ENCODE assay signal across 8 mouse cellular contexts in genomic region chr19:6401951-6402350, GRCm38 (mm10). TPM values are rescaled to one million over a fixed set of nuclear protein-coding genes. Genes with fewer than 3 reads are reported as not detected.
DNase-seq lines count a peak whose midpoint lies in the region; ATAC-seq and TF ChIP-seq lines count a peak whose summit lies in the region.

No protein-coding gene starts in this region.

- H3K9ac ChIP-seq in kidney, embryonic 15.5 days: peak overlapping the region; percentile 37; the same call in 1 of the 2 replicates

- no peaks in the 10 kb centered on the region for H3K9me3 ChIP-seq in kidney, embryonic 15.5 days (replicated peaks)

- TF ChIP-seq POLR2A in cerebellum, adult 2 months (IDR thresholded peaks at IDR 0.05; ENCODE audit: borderline replicate concordance, insufficient read depth, low read length): no peak

- peaks cover 27% of the 10 kb centered on the region for H3K27me3 ChIP-seq in kidney, embryonic 15.5 days
- H3K27me3 ChIP-seq in cerebellum, adult 2 months (ENCODE audit: control insufficient read depth, insufficient read depth, low read length): no peaks in the 10 kb centered on the region

- DNase-seq in adrenal gland, adult 2 months: peak; percentile 58
- DNase-seq in adrenal gland, postnatal 4 days (ENCODE audit: low spot score in 2 of 2): no peak
- peak; percentile 73 to 83 for DNase-seq in heart, adult 9 months (ENCODE audit: low spot score in 2 of 2)
- peak; percentile 77 for DNase-seq in lung, postnatal 10 days
- no peak for DNase-seq in cerebellum, postnatal 25 days
- DNase-seq in cerebellum, adult 2 months: no peak
- DNase-seq in T-cell, adult 2 months (ENCODE audit: low spot score): no peak

- no peak for ATAC-seq in kidney, embryonic 15.5 days (replicated peaks; ENCODE audit: low FRiP score)

- peak overlapping the region; percentile 54 for H3K4me3 ChIP-seq in kidney, embryonic 15.5 days (replicated peaks)
- no peak overlapping the region for H3K4me3 ChIP-seq in cerebellum, adult 2 months (replicated peaks; ENCODE audit: insufficient read depth, low read depth, low read length)

- H3K27ac ChIP-seq in kidney, embryonic 15.5 days: peak overlapping the region; percentile 80
- H3K27ac ChIP-seq in cerebellum, adult 2 months (ENCODE audit: insufficient read depth, low read length): no peak overlapping the region

- H3K36me3 ChIP-seq in kidney, embryonic 15.5 days: no peaks in the 10 kb centered on the region

- peaks cover 66% of the 10 kb centered on the region for H3K4me1 ChIP-seq in kidney, embryonic 15.5 days
- H3K4me1 ChIP-seq in cerebellum, adult 2 months (ENCODE audit: control insufficient read depth, insufficient read depth, low read length): peaks cover 5% of the 10 kb centered on the region; the same call in 1 of the 2 replicates

- 9% methylated on average over 9 of the region's 9 CpGs for WGBS in kidney, embryonic 15.5 days
- WGBS in cerebellum, adult 2 months: 40% methylated on average over 9 of the region's 9 CpGs

- no peak for TF ChIP-seq CTCF in cerebellum, adult 2 months (IDR thresholded peaks at IDR 0.05; ENCODE audit: borderline replicate concordance, insufficient read depth, low read depth, low read length)

- peak overlapping the region; percentile 91 for H3K4me2 ChIP-seq in kidney, embryonic 15.5 days

RNA-seq across cellular contexts. Expression of gene Rasgrp2, which starts 2.8 kb away (rescaled TPM):
- 10 to 100 TPM; 31.4 to 37.0 TPM for total RNA-seq in adrenal gland, adult 2 months (2021)
- polyA plus RNA-seq in adrenal gland, adult 2 months (2012; rRNA removed): 79.6 and 84.5 TPM in 2 replicates
- 10 to 100 TPM; 48.5 to 55.9 TPM for total RNA-seq in adrenal gland, postnatal 4 days (2021)
- polyA plus RNA-seq in kidney, embryonic 15.5 days (2015; fragmentation: Nextera tagmentation; extraction: Ambion mirVana): 89.5 and 97.6 TPM in 2 replicates
- polyA plus RNA-seq in cerebellum, adult 2 months (2012; rRNA removed): 78.5 and 90.1 TPM in 2 replicates

RNA-seq across cellular contexts. Expression of gene Nrxn2, which starts 16.6 kb away (rescaled TPM):
- total RNA-seq in adrenal gland, adult 2 months (2021): 10 to 100 TPM; 12.1 to 14.0 TPM
- polyA plus RNA-seq in adrenal gland, adult 2 months (2012; rRNA removed): 14.3 and 18.1 TPM in 2 replicates
- total RNA-seq in adrenal gland, postnatal 4 days (2021): 10 to 100 TPM; 17.8 to 18.3 TPM
- 6.3 TPM in 2 replicates for polyA plus RNA-seq in kidney, embryonic 15.5 days (2015; fragmentation: Nextera tagmentation; extraction: Ambion mirVana)
- 420 and 504 TPM in 2 replicates for polyA plus RNA-seq in cerebellum, adult 2 months (2012; rRNA removed)

RNA-seq across cellular contexts. Expression of gene Pygm, which starts 17.8 kb away (rescaled TPM):
- 10 to 100 TPM; 48.3 to 94.0 TPM for total RNA-seq in adrenal gland, adult 2 months (2021)
- 97.8 and 115 TPM in 2 replicates for polyA plus RNA-seq in adrenal gland, adult 2 months (2012; rRNA removed)
- total RNA-seq in adrenal gland, postnatal 4 days (2021): 100 to 1,000 TPM in 1 of 2 experiments, 10 to 100 TPM in 1; 81.8 to 113 TPM
- 28.2 and 30.4 TPM in 2 replicates for polyA plus RNA-seq in kidney, embryonic 15.5 days (2015; fragmentation: Nextera tagmentation; extraction: Ambion mirVana)
- 90.1 and 101 TPM in 2 replicates for polyA plus RNA-seq in cerebellum, adult 2 months (2012; rRNA removed)

RNA-seq across cellular contexts. Expression of gene Sf1, which starts 38.5 kb away (rescaled TPM):
- total RNA-seq in adrenal gland, adult 2 months (2021): 100 to 1,000 TPM; 141 to 286 TPM
- polyA plus RNA-seq in adrenal gland, adult 2 months (2012; rRNA removed): 346 and 350 TPM in 2 replicates
- total RNA-seq in adrenal gland, postnatal 4 days (2021): 100 to 1,000 TPM; 270 to 308 TPM
- 155 and 165 TPM in 2 replicates for polyA plus RNA-seq in kidney, embryonic 15.5 days (2015; fragmentation: Nextera tagmentation; extraction: Ambion mirVana)
- 175 and 196 TPM in 2 replicates for polyA plus RNA-seq in cerebellum, adult 2 months (2012; rRNA removed)

Comparison
In these comparisons a context has a peak if more than half of its experiments do, and no peak if none do; other contexts are left out.
1. DNase-seq: peak in adrenal gland, adult 2 months (single experiment), heart, adult 9 months (2 of 2) and lung, postnatal 10 days (single experiment); none in adrenal gland, postnatal 4 days (0 of 2), cerebellum, postnatal 25 days (0 of 2), cerebellum, adult 2 months (0 of 2) and T-cell, adult 2 months (single experiment).
2. RNA of gene Nrxn2, which starts 16.6 kb away (polyA plus RNA-seq): 420 to 504 TPM in cerebellum, adult 2 months; 14.3 to 18.1 TPM in adrenal gland, adult 2 months and 6.3 TPM in kidney, embryonic 15.5 days; every median in the first group is over 10 times any median in the second.